Mouse (Mus musculus) megakaryocyte, embryonic 14.5 days (primary cell): ENCODE measurements around the gene Rnft2.

Experiments
- FLI1 ChIP-seq: IDR thresholded peaks from 2 replicates; pipeline ENCODE4 v1.6.1; 2012; ENCODE audit warnings: low read length, inconsistent platforms, mixed read lengths
- GATA1 ChIP-seq: IDR thresholded peaks from 3 replicates; pipeline ENCODE4 v1.6.1; 2012; ENCODE audit warnings: mixed read lengths, low read length, inconsistent platforms, borderline replicate concordance

GRCm38 (mm10) chr5:118259152-118259551 is 14.2 kb upstream of the Rnft2 start:
- TF ChIP-seq GATA1 (no peak), FLI1 (no peak)
